Mouse (Mus musculus) forebrain, embryonic 16.5 days (tissue): Measurements from ENCODE around the gene Tmem88b. TPM values are rescaled to one million over a fixed set of nuclear protein-coding genes. Genes with fewer than 3 reads are reported as not detected.
A peak's percentile ranks its signal among the peaks of the same experiment; 100 is the strongest.

Experiments used
- ATAC-seq: fragments of 200-750 bp; cut with Nextera tagmentation; 2 replicates; pipeline ENCODE4 v1.8.0; 2017; ENCODE audit warnings: mild to moderate bottlenecking, moderate library complexity
- H3K27ac ChIP-seq: fragments of 300-500 bp; sonication (generic); 2 replicates; pipeline ENCODE4 v1.5.1; 2014; ENCODE audit warnings: low read length, control low read depth
- H3K27me3 ChIP-seq: fragments of 300-500 bp; sonication (generic); replicated peaks from 2 replicates; pipeline ENCODE4 v1.6.1; 2014; ENCODE audit warnings: low read length; ENCODE audit not compliant: control insufficient read depth, insufficient read depth
- H3K36me3 ChIP-seq: fragments of 300-500 bp; sonication (generic); 2 replicates; pipeline ENCODE4 v1.6.1; 2014; ENCODE audit not compliant: control insufficient read depth, insufficient read depth
- H3K4me1 ChIP-seq: fragments of 300-500 bp; sonication (generic); replicated peaks from 2 replicates; pipeline ENCODE4 v1.6.1; 2014; ENCODE audit warnings: low read length; ENCODE audit not compliant: control insufficient read depth, insufficient read depth
- H3K4me2 ChIP-seq: fragments of 300-500 bp; sonication (generic); 2 replicates; pipeline ENCODE4 v1.6.1; 2014; ENCODE audit warnings: mild to moderate bottlenecking, low read length, control low read depth
- H3K4me3 ChIP-seq: fragments of 300-500 bp; sonication (generic); replicated peaks from 2 replicates; pipeline ENCODE4 v1.5.1; 2014; ENCODE audit warnings: mild to moderate bottlenecking, low read length, control low read depth
- H3K9ac ChIP-seq: fragments of 300-500 bp; sonication (generic); replicated peaks from 2 replicates; pipeline ENCODE4 v1.6.1; 2014; ENCODE audit warnings: low read depth, low read length, control low read depth
- H3K9me3 ChIP-seq: fragments of 300-500 bp; sonication (generic); 2 replicates; pipeline ENCODE4 v1.6.1; 2016; ENCODE audit warnings: low read length; ENCODE audit not compliant: control insufficient read depth
- whole genome bisulfite sequencing: fragments of 180-500 bp; shearing (Covaris S2); extraction: QIAGEN DNeasy Blood & Tissue Kit; methylation state at CpG from one replicate; pipeline ENCODE4 v1.1.7; 2014; 5-methylcytosine and 5-hydroxymethylcytosine counted together
- microRNA-seq: library from miRNA; unstranded; fragments of <30 nt; microRNA quantifications from one replicate; pipeline ENCODE4, GENCODE M21; 2017
- polyA plus RNA-seq: library from polyadenylated mRNA; unstranded; fragments of >200 nt; fragmentation: Nextera tagmentation; extraction: Ambion mirVana; gene quantifications from 2 replicates; pipeline ENCODE4 v1.2.1, GENCODE M21; 2015

The Tmem88b gene
- polyA plus RNA-seq, 1 experiment from 2014 or later, result 0.47 TPM

- no peak for ATAC-seq
- Histone ChIP-seq H3K9me3 (no peaks in the 10 kb centered on the region), H3K36me3 (no peaks in the 10 kb centered on the region), H3K9ac (0 out of 2 replicates have a peak overlapping the region, but pooled peaks have one; percentile 95), H3K4me3 (no peak overlapping the region; the same call in 1 of the 2 replicates), H3K4me1 (peaks cover 25% of the 10 kb centered on the region), H3K27me3 (no peaks in the 10 kb centered on the region), H3K4me2 (peak overlapping the region; percentile 97), H3K27ac (no peak overlapping the region)
- WGBS, result 86% methylated on average over 5 of the region's 5 CpGs
Measured at GRCm38 (mm10) chr4:155736421-155736820, 49.3 kb downstream of the Tmem88b start.

GRCm38 (mm10) chr4:155735788-155736187, 49.9 kb downstream of the Tmem88b start:
- Histone ChIP-seq H3K4me1 (peaks cover 25% of the 10 kb centered on the region), H3K36me3 (no peaks in the 10 kb centered on the region), H3K4me3 (peak overlapping the region; percentile 79), H3K27ac (peak overlapping the region; percentile 42; the same call in 1 of the 2 replicates), H3K4me2 (peak overlapping the region; percentile 97), H3K9ac (peak overlapping the region; percentile 95), H3K9me3 (no peaks in the 10 kb centered on the region), H3K27me3 (no peaks in the 10 kb centered on the region)
- WGBS, result 59% methylated on average over 5 of the region's 5 CpGs
- ATAC-seq, result no peak

GRCm38 (mm10) chr4:155734951-155735702, 50.5 kb downstream of the Tmem88b start:
- peak overlapping the region; percentile 89 for H3K27ac ChIP-seq
- peaks cover 25% of the 10 kb centered on the region for H3K4me1 ChIP-seq
- H3K36me3 ChIP-seq, result no peaks in the 10 kb centered on the region
- WGBS, result under 1% methylated on average over 63 of the region's 79 CpGs
- no peaks in the 10 kb centered on the region for H3K9me3 ChIP-seq
- peak overlapping the region; percentile 95 for H3K9ac ChIP-seq
- peak; percentile 52 for ATAC-seq
- H3K4me2 ChIP-seq, result peak overlapping the region; percentile 97
- H3K27me3 ChIP-seq, result no peaks in the 10 kb centered on the region
- peak overlapping the region; percentile 79 for H3K4me3 ChIP-seq

- Histone ChIP-seq H3K4me2 (peak within 1 kb of the TSS; percentile 97), H3K4me3 (peak within 1 kb of the TSS; percentile 79), H3K9me3 (no peaks in the 10 kb centered on the region), H3K27me3 (no peaks in the 10 kb centered on the region), H3K27ac (peak within 1 kb of the TSS; percentile 89), H3K36me3 (no peaks in the 10 kb centered on the region), H3K4me1 (peaks cover 25% of the 10 kb centered on the region), H3K9ac (peak within 1 kb of the TSS; percentile 95)
- peak; percentile 93 for ATAC-seq
- WGBS, result under 1% methylated on average over 29 of the region's 35 CpGs
Measured at GRCm38 (mm10) chr4:155734350-155734941, 51.2 kb downstream of the Tmem88b start, which contains the start of gene Tmem240. Tmem240 (plus strand) TSS chr4:155734800.

GRCm38 (mm10) chr4:155733267-155733666, 52.4 kb downstream of the Tmem88b start:
- H3K4me3 ChIP-seq, result no peak overlapping the region
- no peaks in the 10 kb centered on the region for H3K9me3 ChIP-seq
- 89% methylated on average over 10 of the region's 10 CpGs for WGBS
- H3K27ac ChIP-seq, result no peak overlapping the region
- no peaks in the 10 kb centered on the region for H3K36me3 ChIP-seq
- ATAC-seq, result no peak
- no peaks in the 10 kb centered on the region for H3K27me3 ChIP-seq
- H3K9ac ChIP-seq, result no peak overlapping the region
- peaks cover 25% of the 10 kb centered on the region for H3K4me1 ChIP-seq
- H3K4me2 ChIP-seq, result no peak overlapping the region

Small RNA genes within 50 kb of the gene (microRNA-seq; reads per million reads assigned to microRNA genes)
- not detected for gene Gm27743

Other genes with a start within 250 kb of the Tmem88b start
- 113 and 120 TPM in 2 replicates for gene Nadk, start 223.5 kb downstream of the Tmem88b start, polyA plus RNA-seq
- 12.0 and 12.9 TPM in 2 replicates for gene Slc35e2, start 184.5 kb downstream of the Tmem88b start, polyA plus RNA-seq
- 62.4 and 65.2 TPM in 2 replicates for gene Cdk11b, start 161.0 kb downstream of the Tmem88b start, polyA plus RNA-seq
- not detected in 2 replicates for gene Gm10563, start 140.5 kb downstream of the Tmem88b start, polyA plus RNA-seq
- 3.0 and 3.2 TPM in 2 replicates for gene Mmp23, start 132.5 kb downstream of the Tmem88b start, polyA plus RNA-seq
- 49.8 and 63.1 TPM in 2 replicates for gene Mib2, start 116.7 kb downstream of the Tmem88b start, polyA plus RNA-seq
- gene Fndc10, start 91.5 kb downstream of the Tmem88b start, polyA plus RNA-seq, result 4.8 and 7.5 TPM in 2 replicates
- gene Ssu72, start 81.1 kb downstream of the Tmem88b start, polyA plus RNA-seq, result 134 and 150 TPM in 2 replicates
- 7.3 and 11.4 TPM in 2 replicates for gene Tmem240, start 51.1 kb downstream of the Tmem88b start, polyA plus RNA-seq
- 98.2 and 101 TPM in 2 replicates for gene Atad3a, start 24.8 kb downstream of the Tmem88b start, polyA plus RNA-seq
- gene Vwa1, start 11.2 kb downstream of the Tmem88b start, polyA plus RNA-seq, result 27.3 and 29.6 TPM in 2 replicates
- gene Ankrd65, start 4.6 kb upstream of the Tmem88b start, polyA plus RNA-seq, result not detected in 2 replicates
- gene Mrpl20, start 17.0 kb upstream of the Tmem88b start, polyA plus RNA-seq, result 214 and 231 TPM in 2 replicates
- 176 and 188 TPM in 2 replicates for gene Ccnl2, start 26.6 kb upstream of the Tmem88b start, polyA plus RNA-seq
- 111 and 121 TPM in 2 replicates for gene Aurkaip1, start 45.4 kb upstream of the Tmem88b start, polyA plus RNA-seq
- gene Mxra8, start 53.8 kb upstream of the Tmem88b start, polyA plus RNA-seq, result 16.9 and 19.8 TPM in 2 replicates
- 7.0 and 10.0 TPM in 2 replicates for gene Dvl1, start 61.5 kb upstream of the Tmem88b start, polyA plus RNA-seq
- gene Tas1r3, start 77.5 kb upstream of the Tmem88b start, polyA plus RNA-seq, result 0.72 and 0.84 TPM in 2 replicates
- gene Cptp, start 83.6 kb upstream of the Tmem88b start, polyA plus RNA-seq, result 22.5 and 23.8 TPM in 2 replicates
- gene Ints11, start 83.7 kb upstream of the Tmem88b start, polyA plus RNA-seq, result 89.8 and 100 TPM in 2 replicates
- gene Pusl1, start 105.9 kb upstream of the Tmem88b start, polyA plus RNA-seq, result 68.0 and 70.3 TPM in 2 replicates
- 94.8 and 101 TPM in 2 replicates for gene Acap3, start 105.9 kb upstream of the Tmem88b start, polyA plus RNA-seq
- 115 and 121 TPM in 2 replicates for gene Ube2j2, start 158.0 kb upstream of the Tmem88b start, polyA plus RNA-seq
- gene C1qtnf12, start 176.4 kb upstream of the Tmem88b start, polyA plus RNA-seq, result 6.3 and 9.2 TPM in 2 replicates
- 26.8 and 30.4 TPM in 2 replicates for gene B3galt6, start 206.8 kb upstream of the Tmem88b start, polyA plus RNA-seq
- 118 and 125 TPM in 2 replicates for gene Sdf4, start 207.0 kb upstream of the Tmem88b start, polyA plus RNA-seq
- gene Tnfrsf4, start 228.0 kb upstream of the Tmem88b start, polyA plus RNA-seq, result 1.0 and 1.4 TPM in 2 replicates
- 0.60 and 1.5 TPM in 2 replicates for gene Tnfrsf18, start 240.3 kb upstream of the Tmem88b start, polyA plus RNA-seq